25 mouse cellular contexts compared by ENCODE assay signal in the genomic region with DNA sequence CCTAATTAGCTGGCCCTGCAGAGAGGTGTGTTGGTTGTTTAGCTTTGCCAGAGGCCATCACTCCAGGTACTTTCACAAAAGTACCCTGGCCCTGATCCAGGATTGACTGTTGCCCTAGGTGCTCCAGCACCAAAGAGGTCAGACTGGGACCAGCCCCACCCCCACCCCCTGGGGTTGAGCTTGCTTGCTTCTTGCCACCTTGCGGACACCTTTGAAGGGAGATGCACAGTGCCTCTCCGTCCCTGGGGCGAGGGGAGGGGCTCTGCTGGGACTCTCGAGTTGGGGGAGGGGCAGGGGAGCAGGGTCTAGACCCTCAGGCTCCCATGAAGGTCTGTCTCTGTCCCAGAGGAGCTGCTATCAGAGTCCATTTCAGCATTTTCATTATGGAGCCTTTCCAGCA. TPM values are rescaled to one million over a fixed set of nuclear protein-coding genes. Genes with fewer than 3 reads are reported as not detected.
"Had no signal": no experiment of that assay in that cellular context is flagged by ENCODE, and none has a peak within 500 bp of the region (broad histone marks: within the 10 kb centered on the region; RNA-seq: fewer than 3 reads in every experiment).

No protein-coding gene starts in this region.

- DNase-seq: kidney, adult 2 months; kidney, postnatal 10 days; kidney, postnatal 36 days; layer of hippocampus, postnatal 36 days; left cerebral cortex, postnatal 4 days; lung, embryonic 14.5 days; midbrain, embryonic 14.5 days had no signal

- H3K9me3 ChIP-seq: limb, embryonic 12.5 days; limb, embryonic 15.5 days; liver, embryonic 15.5 days had no signal

- H3K4me3 ChIP-seq: left cerebral cortex, adult 2 months; limb, embryonic 12.5 days; limb, embryonic 15.5 days; liver, embryonic 15.5 days had no signal

- H3K27ac ChIP-seq: left cerebral cortex, adult 2 months; limb, embryonic 12.5 days; limb, embryonic 15.5 days; liver, embryonic 15.5 days had no signal

- H3K9ac ChIP-seq: limb, embryonic 12.5 days; limb, embryonic 15.5 days; liver, embryonic 15.5 days; lung, embryonic 14.5 days had no signal

- ATAC-seq: intestine, embryonic 16.5 days; lung, postnatal 0 days had no signal

- H3K27me3 ChIP-seq: limb, embryonic 12.5 days; limb, embryonic 15.5 days; liver, embryonic 15.5 days had no signal

- H3K4me2 ChIP-seq: limb, embryonic 12.5 days; limb, embryonic 15.5 days; liver, embryonic 15.5 days; lung, embryonic 14.5 days; midbrain, embryonic 11.5 days had no signal

- H3K4me1 ChIP-seq: limb, embryonic 12.5 days; limb, embryonic 15.5 days had no signal

RNA-seq across cellular contexts. Expression of a gene that starts 25.6 kb away (rescaled TPM):
- total RNA-seq: layer of hippocampus, adult 8-10 months; layer of hippocampus, postnatal 10 days; layer of hippocampus, postnatal 36 days; left cerebral cortex, adult 2 months; left cerebral cortex, postnatal 14 days; left cerebral cortex, postnatal 4 days; megakaryocyte progenitor cell, adult 5-6 weeks; megakaryocyte-erythroid progenitor cell, adult 5-6 weeks; midbrain, postnatal 0 days had no signal
- polyA plus RNA-seq: kidney, adult 2 months; kidney, embryonic 14.5 days; limb, embryonic 12.5 days; limb, embryonic 15.5 days; liver, embryonic 15.5 days; lung, embryonic 14.5 days; lung, postnatal 0 days; midbrain, embryonic 11.5 days; midbrain, embryonic 14.5 days; midbrain, postnatal 0 days; neural tube, embryonic 11.5 days; neural tube, embryonic 14.5 days; spleen, adult 2 months had no signal

RNA-seq across cellular contexts. Expression of a gene that starts 44.2 kb away (rescaled TPM):
- total RNA-seq: layer of hippocampus, adult 8-10 months; layer of hippocampus, postnatal 36 days; megakaryocyte progenitor cell, adult 5-6 weeks had no signal
- polyA plus RNA-seq: small intestine, adult 2 months; spleen, adult 2 months had no signal
